In the genomic region with DNA sequence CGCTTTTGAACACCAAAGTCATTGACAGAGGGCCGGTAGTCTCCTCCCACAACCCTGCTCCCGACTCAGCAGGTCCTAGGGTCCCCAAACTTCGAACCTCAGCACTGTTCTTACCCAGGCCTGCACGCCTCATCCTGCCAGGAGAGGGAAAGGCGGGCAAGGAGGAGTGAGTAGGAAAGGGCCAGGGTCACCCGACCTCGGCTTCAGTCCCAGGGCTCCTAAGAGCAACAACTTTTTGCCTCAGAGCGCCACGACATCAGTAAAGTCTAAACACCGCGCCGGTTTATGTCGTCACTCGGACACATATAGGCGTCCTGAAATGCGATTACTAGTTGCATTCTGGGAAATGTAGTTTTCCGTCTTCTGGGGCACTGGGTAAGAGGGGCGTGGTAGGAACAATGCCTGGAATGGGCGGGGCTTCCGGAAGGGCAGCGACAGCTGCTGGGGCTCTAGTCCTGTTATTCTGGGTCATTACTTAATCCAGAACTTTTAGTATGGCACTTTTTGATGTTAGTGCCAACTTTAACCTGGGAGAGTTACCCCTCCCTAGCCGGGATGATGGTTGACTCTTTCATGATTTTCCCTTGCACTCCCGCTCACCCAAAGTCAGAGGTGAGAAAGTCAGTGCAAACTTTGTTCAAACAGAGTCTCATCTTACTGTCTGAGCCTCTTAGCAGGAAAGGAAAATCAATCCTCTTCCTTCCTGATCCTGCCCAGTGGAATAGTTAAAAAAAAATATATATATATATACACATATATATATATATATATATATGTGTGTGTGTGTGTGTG, we compare ENCODE assay signal across 8 mouse cellular contexts. TPM values are rescaled to one million over a fixed set of nuclear protein-coding genes. Genes with fewer than 3 reads are reported as not detected.
A peak's percentile ranks its signal among the peaks of the same experiment; 100 is the strongest.
DNase-seq lines count a peak whose midpoint lies in the region; ATAC-seq and TF ChIP-seq lines count a peak whose summit lies in the region.

TSS of gene Bet1 (minus strand) at position 310 of the 792 bp plus-strand sequence.

- peaks cover 7% of the 10 kb centered on the region; the same call in 1 of the 2 replicates for H3K9me3 ChIP-seq in ES-Bruce4 (replicated peaks; ENCODE audit: control insufficient read depth, insufficient read depth, low read length, poor library complexity, severe bottlenecking)
- H3K9me3 ChIP-seq in forebrain, embryonic 13.5 days (replicated peaks), result no peaks in the 10 kb centered on the region
- no peaks in the 10 kb centered on the region for H3K9me3 ChIP-seq in liver, postnatal 0 days (ENCODE audit: low read length)
- H3K9me3 ChIP-seq in neural tube, embryonic 14.5 days (ENCODE audit: control insufficient read depth, low read length), result no peaks in the 10 kb centered on the region

- no peaks in the 10 kb centered on the region for H3K27me3 ChIP-seq in ES-Bruce4 (ENCODE audit: control insufficient read depth, insufficient read depth, low read length, poor library complexity, severe bottlenecking)
- no peaks in the 10 kb centered on the region for H3K27me3 ChIP-seq in forebrain, embryonic 13.5 days
- H3K27me3 ChIP-seq in liver, postnatal 0 days (ENCODE audit: insufficient read depth, low read length), result no peaks in the 10 kb centered on the region
- H3K27me3 ChIP-seq in neural tube, embryonic 14.5 days (ENCODE audit: control insufficient read depth, insufficient read depth, low read length), result no peaks in the 10 kb centered on the region

- TF ChIP-seq EP300 in ES-Bruce4 (IDR thresholded peaks at IDR 0.05; ENCODE audit: insufficient read depth, low read depth, low read length), result no peak
- TF ChIP-seq EP300 in liver, postnatal 0 days (IDR thresholded peaks at IDR 0.05; ENCODE audit: low read depth), result peak; percentile 40

- intact Hi-C loops in heart, postnatal 10 days (cut with DNase I), result loop anchor here (2.0 to 10.0 kb wide), 3 partner anchors 82 to 590 kb away; partner anchors contain the start of genes Hepacam2 and Vps50

- DNase-seq in heart, postnatal 10 days, result peak; percentile 94 to 95
- peak; percentile 99 for DNase-seq in large intestine, adult 2 months (ENCODE audit: low read depth, low spot score)
- peak; percentile 90 for DNase-seq in liver, postnatal 0 days
- DNase-seq in testis, postnatal 10 days (ENCODE audit: low spot score), result peak; percentile 94

- H3K4me2 ChIP-seq in forebrain, embryonic 13.5 days, result peak within 1 kb of the TSS; percentile 66
- peak within 1 kb of the TSS; percentile 65 for H3K4me2 ChIP-seq in liver, postnatal 0 days (ENCODE audit: low read depth, low read length)
- peak within 1 kb of the TSS; percentile 55 for H3K4me2 ChIP-seq in neural tube, embryonic 14.5 days (ENCODE audit: low read depth, low read length)

- H3K36me3 ChIP-seq in ES-Bruce4 (ENCODE audit: control insufficient read depth, insufficient read depth, low read length, poor library complexity, severe bottlenecking), result no peaks in the 10 kb centered on the region
- H3K36me3 ChIP-seq in forebrain, embryonic 13.5 days (ENCODE audit: poor library complexity, severe bottlenecking), result no peaks in the 10 kb centered on the region
- H3K36me3 ChIP-seq in liver, postnatal 0 days (replicated peaks; ENCODE audit: insufficient read depth, low read length), result no peaks in the 10 kb centered on the region
- H3K36me3 ChIP-seq in neural tube, embryonic 14.5 days (ENCODE audit: control insufficient read depth, insufficient read depth, low read length), result no peaks in the 10 kb centered on the region

- WGBS in forebrain, embryonic 13.5 days, result under 1% methylated on average over 24 of the region's 24 CpGs
- under 1% methylated on average over 24 of the region's 24 CpGs for WGBS in large intestine, adult 2 months
- 2% methylated on average over 24 of the region's 24 CpGs for WGBS in liver, postnatal 0 days (ENCODE audit: insufficient replicate concordance)
- WGBS in neural tube, embryonic 14.5 days, result 2% methylated on average over 24 of the region's 24 CpGs

- H3K4me3 ChIP-seq in ES-Bruce4 (ENCODE audit: low read depth, low read length), result peak within 1 kb of the TSS; percentile 99
- H3K4me3 ChIP-seq in forebrain, embryonic 13.5 days, result peak within 1 kb of the TSS; percentile 62
- peak within 1 kb of the TSS; percentile 83 for H3K4me3 ChIP-seq in liver, postnatal 0 days (ENCODE audit: low read depth, low read length)
- peak within 1 kb of the TSS; percentile 65 for H3K4me3 ChIP-seq in neural tube, embryonic 14.5 days (ENCODE audit: low read depth, low read length)

- peak within 1 kb of the TSS; percentile 71 for H3K9ac ChIP-seq in ES-Bruce4 (ENCODE audit: low read depth, poor library complexity, severe bottlenecking)
- peak within 1 kb of the TSS; percentile 61 for H3K9ac ChIP-seq in forebrain, embryonic 13.5 days
- peak within 1 kb of the TSS; percentile 79 for H3K9ac ChIP-seq in liver, postnatal 0 days (replicated peaks)
- H3K9ac ChIP-seq in neural tube, embryonic 14.5 days (replicated peaks; ENCODE audit: low read depth, low read length), result peak within 1 kb of the TSS; percentile 39

- no peaks in the 10 kb centered on the region for H3K4me1 ChIP-seq in ES-Bruce4 (ENCODE audit: control insufficient read depth, insufficient read depth, low read length)
- peaks cover 3% of the 10 kb centered on the region for H3K4me1 ChIP-seq in forebrain, embryonic 13.5 days
- 0 out of 2 replicates have a peak, but pooled peaks cover 3% of the 10 kb centered on the region for H3K4me1 ChIP-seq in liver, postnatal 0 days (ENCODE audit: insufficient read depth)
- no peaks in the 10 kb centered on the region for H3K4me1 ChIP-seq in neural tube, embryonic 14.5 days (ENCODE audit: control insufficient read depth, insufficient read depth, low read length)

- no peak for TF ChIP-seq CTCF in ES-Bruce4 (IDR thresholded peaks at IDR 0.05; ENCODE audit: low read depth, low read length)
- TF ChIP-seq CTCF in liver, postnatal 0 days (IDR thresholded peaks at IDR 0.05; ENCODE audit: low read depth), result no peak

- peak; percentile 97 for ATAC-seq in cerebellum, adult (ENCODE audit: insufficient number of reproducible peaks, low FRiP score, low TSS enrichment)
- peak; percentile 100 for ATAC-seq in forebrain, embryonic 13.5 days
- peak; percentile 100 for ATAC-seq in liver, postnatal 0 days
- ATAC-seq in neural tube, embryonic 14.5 days (ENCODE audit: low read depth), result peak; percentile 100

- peak; percentile 29 for TF ChIP-seq POLR2A in ES-Bruce4 (IDR thresholded peaks at IDR 0.05; ENCODE audit: insufficient read depth, low read length)

- H3K27ac ChIP-seq in ES-Bruce4 (ENCODE audit: insufficient read depth, low read length), result no peak within 1 kb of the TSS
- H3K27ac ChIP-seq in forebrain, embryonic 13.5 days, result no peak within 1 kb of the TSS
- peak within 1 kb of the TSS; percentile 96 for H3K27ac ChIP-seq in liver, postnatal 0 days (ENCODE audit: low read depth)
- no peak within 1 kb of the TSS for H3K27ac ChIP-seq in neural tube, embryonic 14.5 days (ENCODE audit: low read depth, low read length)

RNA-seq across cellular contexts. Expression of gene Bet1, which starts in this region (rescaled TPM):
- polyA plus RNA-seq in ES-Bruce4 (2011; ENCODE audit: insufficient read depth, insufficient read length, low read depth, missing spikeins), result 64.4 and 65.7 TPM in 2 replicates
- polyA plus RNA-seq in forebrain, embryonic 13.5 days (2015; fragmentation: Nextera tagmentation; extraction: Ambion mirVana), result 45.9 and 47.2 TPM in 2 replicates
- total RNA-seq in heart, postnatal 10 days (2021), result 10 to 100 TPM; 21.0 to 23.2 TPM
- 13.5 and 27.2 TPM in 2 replicates for polyA plus RNA-seq in large intestine, adult 2 months (2012; rRNA removed)
- 50.1 and 62.2 TPM in 2 replicates for polyA plus RNA-seq in liver, postnatal 0 days (2015; fragmentation: Nextera tagmentation; extraction: Ambion mirVana)
- polyA plus RNA-seq in neural tube, embryonic 14.5 days (2014; fragmentation: Nextera tagmentation; extraction: Ambion mirVana), result 28.0 and 36.6 TPM in 2 replicates
